Mouse (Mus musculus) bone marrow macrophage, adult 2 months (primary cell): ENCODE measurements around the gene Myh7b.

ENCODE experiments used
- CTCF ChIP-seq: IDR thresholded peaks from 2 replicates; pipeline ENCODE4 v1.5.1; 2012; ENCODE audit warnings: low read depth, mild to moderate bottlenecking, low read length, moderate library complexity
- POLR2A ChIP-seq: IDR thresholded peaks from 2 replicates; pipeline ENCODE4 v1.6.1; 2012; ENCODE audit warnings: mild to moderate bottlenecking, low read depth, low read length, borderline replicate concordance

GRCm38 (mm10) chr2:155613953-155614352, 2.9 kb downstream of the Myh7b start:
- no peak for TF ChIP-seq CTCF
- TF ChIP-seq POLR2A, result no peak
